Mouse (Mus musculus): ENCODE results near the gene Rps11. TPM values are rescaled to one million over a fixed set of nuclear protein-coding genes. Genes with fewer than 3 reads are reported as not detected.

The Rps11 gene
- polyA plus RNA-seq, 1 experiment from 2014 or later: 1,843 TPM

DNA sequence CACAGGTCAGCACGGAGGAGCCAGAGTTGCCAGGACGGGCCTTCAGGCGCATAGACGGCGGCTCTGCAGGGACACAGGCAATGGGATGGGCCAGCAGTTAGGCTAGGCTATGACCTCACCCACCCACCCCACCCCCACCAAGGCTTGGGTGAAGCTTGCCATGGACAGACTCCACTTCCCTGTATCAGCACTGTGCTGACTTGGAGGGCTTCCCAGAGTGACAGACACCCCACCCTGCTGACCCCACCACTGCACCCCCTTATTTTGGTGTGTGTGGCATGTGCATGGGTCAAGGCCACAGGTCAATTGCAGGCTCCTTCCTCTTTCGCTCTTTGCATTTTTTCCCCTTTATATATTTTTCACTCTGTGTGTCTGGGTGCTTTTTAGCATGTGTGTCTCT lies 28.9 kb downstream of the Rps11 start:
- Histone ChIP-seq H3K4me1 (peaks cover 54% of the 10 kb centered on the region), H3K36me3 (replicated peaks) (0 out of 2 replicates have a peak, but pooled peaks cover under 1% of the 10 kb centered on the region), H3K27ac (0 out of 2 replicates have a peak overlapping the region, but pooled peaks have one; percentile 49), H3K27me3 (ENCODE audit: poor library complexity, severe bottlenecking) (peaks cover 5% of the 10 kb centered on the region; the same call in 1 of the 2 replicates), H3K4me3 (no peak overlapping the region), H3K9me3 (no peaks in the 10 kb centered on the region)
- WGBS: 82% methylated on average over 6 of the region's 6 CpGs
- no peak for DNase-seq (ENCODE audit: extremely low spot score, low spot score)

DNA sequence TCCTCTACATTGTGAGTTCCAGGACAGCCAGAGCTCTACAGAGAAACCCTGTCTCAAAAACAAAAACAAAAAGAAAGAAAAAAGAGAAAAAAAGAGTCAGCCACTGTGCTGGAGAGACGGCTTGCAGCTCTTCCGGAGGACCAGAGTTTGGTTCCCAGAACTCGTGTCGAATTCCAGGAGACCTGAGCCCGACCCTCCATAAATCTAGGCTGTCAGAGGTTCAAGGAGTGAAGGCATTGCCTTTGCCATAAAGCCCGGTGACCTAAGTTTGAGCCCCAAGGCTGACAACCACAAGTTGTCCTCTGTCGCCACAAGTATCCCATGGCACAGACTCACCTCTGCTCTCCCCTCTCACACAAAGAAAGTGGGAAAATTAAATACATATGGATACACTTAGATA lies 30.1 kb downstream of the Rps11 start:
- peaks cover 5% of the 10 kb centered on the region; the same call in 1 of the 2 replicates for H3K27me3 ChIP-seq (ENCODE audit: poor library complexity, severe bottlenecking)
- peaks cover 56% of the 10 kb centered on the region for H3K4me1 ChIP-seq
- H3K9me3 ChIP-seq: no peaks in the 10 kb centered on the region
- DNase-seq (ENCODE audit: extremely low spot score, low spot score): no peak
- WGBS: 73% methylated on average over 7 of the region's 7 CpGs
- no peak overlapping the region for H3K4me3 ChIP-seq
- peaks cover 8% of the 10 kb centered on the region; the same call in 1 of the 2 replicates for H3K36me3 ChIP-seq (replicated peaks)
- peak overlapping the region; percentile 17; the same call in 1 of the 2 replicates for H3K27ac ChIP-seq

DNA sequence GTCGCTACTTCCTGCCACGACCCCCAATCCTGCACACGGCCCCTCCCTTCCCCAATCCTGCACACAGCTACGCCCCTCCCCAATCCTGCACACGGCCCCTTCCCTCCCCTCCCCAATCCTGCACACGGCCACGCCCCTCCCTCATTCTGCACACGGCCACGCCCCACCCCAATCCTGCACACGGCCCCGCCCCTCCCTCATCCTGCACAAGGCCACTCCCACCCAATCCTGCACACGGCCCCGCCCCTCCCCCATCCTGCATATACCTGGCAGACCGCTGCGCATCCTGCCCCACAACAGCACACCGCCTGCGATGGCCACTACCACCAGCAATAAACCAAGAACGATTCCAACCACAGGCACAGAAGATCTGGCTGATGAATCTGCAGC lies 30.7 kb downstream of the Rps11 start:
- peaks cover 11% of the 10 kb centered on the region for H3K36me3 ChIP-seq (replicated peaks)
- H3K9me3 ChIP-seq: no peaks in the 10 kb centered on the region
- peaks cover 56% of the 10 kb centered on the region for H3K4me1 ChIP-seq
- DNase-seq (ENCODE audit: extremely low spot score, low spot score): peak; percentile 29
- 0 out of 2 replicates have a peak overlapping the region, but pooled peaks have one; percentile 22 for H3K4me3 ChIP-seq
- H3K27me3 ChIP-seq (ENCODE audit: poor library complexity, severe bottlenecking): peaks cover 5% of the 10 kb centered on the region; the same call in 1 of the 2 replicates
- 35% methylated on average over 18 of the region's 18 CpGs for WGBS
- peak overlapping the region; percentile 64 for H3K27ac ChIP-seq

DNA sequence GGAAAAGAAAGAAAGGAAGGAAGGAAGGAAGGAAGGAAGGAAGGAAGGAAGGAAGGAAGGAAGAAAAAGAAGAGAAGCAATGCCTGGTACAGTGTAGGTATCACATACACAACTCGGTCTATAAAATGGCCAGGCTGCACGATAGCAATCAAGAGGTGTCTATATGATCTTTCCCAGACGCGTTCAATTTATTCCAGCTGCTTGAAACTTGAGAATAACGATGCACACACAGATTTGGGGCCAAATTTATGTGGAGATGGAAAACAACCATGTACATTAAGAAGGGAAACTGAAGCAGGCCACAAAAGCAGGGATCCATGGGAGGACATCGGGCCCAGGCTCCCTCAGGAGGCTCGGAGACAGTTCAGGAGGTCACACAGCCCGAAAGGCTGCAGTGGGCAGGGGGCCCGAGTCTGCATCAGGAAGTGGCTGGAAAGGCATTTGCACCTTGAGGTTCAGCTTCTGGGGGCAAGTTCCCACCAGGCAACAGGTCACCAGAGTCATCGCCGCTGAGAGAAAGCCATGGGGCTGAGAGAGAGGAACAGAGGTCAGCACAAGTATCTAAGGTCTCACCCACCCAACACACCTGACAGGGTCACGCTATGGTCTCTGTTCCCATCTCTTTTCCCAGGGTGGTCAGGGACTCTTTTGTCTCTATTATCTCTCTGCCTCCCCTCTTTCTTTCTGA lies 31.3 kb downstream of the Rps11 start:
- peak overlapping the region; percentile 22; the same call in 1 of the 2 replicates for H3K4me3 ChIP-seq
- peaks cover 5% of the 10 kb centered on the region; the same call in 1 of the 2 replicates for H3K27me3 ChIP-seq (ENCODE audit: poor library complexity, severe bottlenecking)
- peak overlapping the region; percentile 64 for H3K27ac ChIP-seq
- no peak for DNase-seq (ENCODE audit: extremely low spot score, low spot score)
- H3K9me3 ChIP-seq: no peaks in the 10 kb centered on the region
- 63% methylated on average over 12 of the region's 12 CpGs for WGBS
- H3K4me1 ChIP-seq: peaks cover 56% of the 10 kb centered on the region
- peaks cover 16% of the 10 kb centered on the region for H3K36me3 ChIP-seq (replicated peaks)

DNA sequence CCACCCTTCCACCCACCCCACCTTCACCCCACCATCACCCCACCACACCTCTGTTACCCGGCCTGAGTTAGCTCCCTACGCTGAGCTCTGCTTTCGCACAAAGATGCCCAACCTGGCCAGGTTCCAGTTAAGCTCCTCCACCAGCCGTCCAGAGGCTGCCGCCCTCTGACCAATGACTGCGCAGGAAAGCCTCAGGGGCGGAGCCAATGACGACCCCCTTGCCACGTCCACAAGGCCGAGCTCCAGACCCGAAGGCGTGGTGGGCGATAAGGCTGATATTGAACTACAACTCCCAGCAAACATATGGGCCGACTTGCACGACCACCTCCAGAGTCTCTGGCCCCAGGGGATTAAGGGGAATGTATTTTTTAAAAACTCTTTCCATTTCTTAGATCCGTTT lies 32.2 kb downstream of the Rps11 start, which contains the start of gene Rcn3:
Gene Rcn3 (minus strand): TSS at position 174 of the 400 bp plus-strand sequence.
- 0% methylated on average over 16 of the region's 16 CpGs for WGBS
- Histone ChIP-seq H3K9me3 (no peaks in the 10 kb centered on the region), H3K4me3 (peak within 1 kb of the TSS; percentile 68), H3K27ac (peak within 1 kb of the TSS; percentile 88), H3K36me3 (replicated peaks) (peaks cover 26% of the 10 kb centered on the region), H3K27me3 (ENCODE audit: poor library complexity, severe bottlenecking) (peaks cover 5% of the 10 kb centered on the region; the same call in 1 of the 2 replicates), H3K4me1 (peaks cover 51% of the 10 kb centered on the region)
- DNase-seq (ENCODE audit: extremely low spot score, low spot score): peak; percentile 94

DNA sequence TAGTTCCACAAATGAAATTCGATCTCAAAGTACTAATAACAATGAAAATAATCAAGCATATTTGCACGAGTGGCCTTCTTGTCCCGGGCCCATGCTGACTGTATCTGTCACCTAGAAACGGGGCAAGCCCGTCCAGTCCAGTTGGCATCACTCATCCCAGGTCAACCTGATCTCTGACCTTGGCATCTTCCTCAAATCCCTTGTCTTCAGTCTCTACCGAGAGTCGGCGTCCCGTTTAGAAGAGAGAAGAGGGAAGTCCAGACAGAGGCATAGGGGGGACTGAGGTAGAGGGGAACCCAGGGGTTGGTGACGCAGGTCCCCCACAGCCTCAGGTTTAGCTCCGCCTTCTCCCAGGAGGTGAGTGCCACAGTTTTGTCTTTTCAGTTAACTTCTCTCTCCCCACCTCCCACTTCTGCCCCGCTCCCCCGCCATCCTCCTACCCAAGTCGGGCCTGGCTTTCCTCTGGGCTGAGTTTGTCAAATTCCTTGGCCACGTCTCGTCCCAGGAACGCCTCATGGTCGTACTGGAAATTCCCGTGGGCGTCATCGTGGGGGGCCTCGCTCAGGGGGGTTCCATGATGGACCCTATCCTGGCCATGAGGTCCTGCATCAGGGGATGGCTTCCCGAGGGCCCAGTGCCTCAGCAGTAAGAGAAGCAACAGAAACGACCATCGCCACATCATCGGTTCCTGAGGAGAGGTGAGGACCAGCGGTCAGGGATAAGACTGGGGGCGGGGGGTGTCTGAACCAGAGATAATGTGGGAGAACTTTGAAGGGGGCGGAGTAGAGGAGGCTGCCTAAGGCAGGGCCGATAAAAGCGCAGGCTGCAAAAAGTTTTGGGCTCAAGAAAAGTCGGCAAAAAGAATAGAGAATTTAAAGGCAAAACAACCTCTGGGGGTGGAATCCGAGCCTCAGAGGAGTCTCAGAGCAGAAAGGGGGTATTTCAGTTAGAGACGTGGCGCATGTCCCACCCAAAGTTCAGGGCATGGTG lies 32.9 kb downstream of the Rps11 start:
- Histone ChIP-seq H3K27me3 (ENCODE audit: poor library complexity, severe bottlenecking) (peaks cover 5% of the 10 kb centered on the region; the same call in 1 of the 2 replicates), H3K4me1 (peaks cover 51% of the 10 kb centered on the region), H3K36me3 (replicated peaks) (peaks cover 33% of the 10 kb centered on the region), H3K27ac (peak overlapping the region; percentile 88), H3K9me3 (no peaks in the 10 kb centered on the region), H3K4me3 (peak overlapping the region; percentile 68)
- 15% methylated on average over 35 of the region's 35 CpGs for WGBS
- DNase-seq (ENCODE audit: extremely low spot score, low spot score): no peak

DNA sequence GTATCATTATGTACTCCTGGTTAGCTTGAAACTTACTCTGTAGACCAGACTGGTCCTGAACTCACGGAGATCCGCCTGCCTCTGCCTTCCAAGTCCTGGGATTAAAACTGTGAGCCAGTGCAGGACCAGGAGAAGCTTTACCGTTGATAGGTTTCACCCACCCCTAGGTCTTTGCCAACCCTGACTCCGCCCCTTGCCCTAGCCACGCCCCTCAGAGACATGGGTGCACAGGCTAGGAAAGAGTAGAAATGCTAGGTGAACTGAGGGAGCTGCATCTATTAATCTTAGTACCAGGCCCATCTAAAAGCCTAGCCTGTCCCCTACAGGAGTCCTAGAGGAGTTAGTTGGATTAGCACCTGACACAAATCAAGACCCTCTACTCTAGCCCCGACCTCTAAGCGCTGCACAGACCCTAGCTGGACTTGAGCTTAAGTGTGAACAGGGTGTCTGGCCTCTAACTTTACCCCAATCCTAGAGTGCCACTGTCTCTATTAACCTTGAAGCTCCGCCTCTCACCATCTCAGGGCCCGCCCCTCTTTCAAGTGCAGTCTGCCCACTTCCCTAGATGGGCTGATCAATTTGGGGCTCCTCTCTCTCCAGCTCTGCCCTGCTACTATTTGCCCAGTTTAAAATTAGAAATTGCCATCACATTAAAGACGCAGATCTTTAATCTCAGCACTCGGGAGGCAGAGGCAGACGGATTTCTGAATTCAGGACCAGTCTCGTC lies 33.8 kb downstream of the Rps11 start:
- Histone ChIP-seq H3K9me3 (no peaks in the 10 kb centered on the region), H3K4me1 (peaks cover 49% of the 10 kb centered on the region), H3K36me3 (replicated peaks) (peaks cover 42% of the 10 kb centered on the region), H3K27me3 (ENCODE audit: poor library complexity, severe bottlenecking) (peaks cover 5% of the 10 kb centered on the region; the same call in 1 of the 2 replicates), H3K4me3 (peak overlapping the region; percentile 68; the same call in 1 of the 2 replicates), H3K27ac (no peak overlapping the region; the same call in 1 of the 2 replicates)
- no peak for DNase-seq (ENCODE audit: extremely low spot score, low spot score)
- WGBS: 81% methylated on average over 13 of the region's 13 CpGs

DNA sequence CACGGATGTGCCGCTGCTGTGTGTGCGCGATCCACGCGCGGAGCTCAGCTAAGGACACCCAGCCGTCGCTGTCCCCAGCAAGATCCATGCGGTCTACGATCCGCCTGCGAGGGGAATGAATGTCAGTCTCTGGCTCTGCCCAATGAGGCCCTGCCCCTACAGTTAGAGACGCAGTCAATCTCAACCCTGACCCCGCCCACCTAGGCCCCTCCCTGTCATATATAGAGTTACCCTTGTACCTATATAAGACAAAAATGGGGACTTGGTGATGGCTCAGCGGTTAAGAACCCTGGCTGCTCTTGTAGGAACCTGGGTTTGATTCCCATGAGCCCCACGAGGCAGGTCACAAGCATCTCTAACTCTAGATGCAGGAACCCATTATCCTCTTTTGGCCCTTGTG lies 35.6 kb downstream of the Rps11 start:
- Histone ChIP-seq H3K27me3 (ENCODE audit: poor library complexity, severe bottlenecking) (peaks cover 5% of the 10 kb centered on the region; the same call in 1 of the 2 replicates), H3K36me3 (replicated peaks) (peaks cover 58% of the 10 kb centered on the region), H3K9me3 (no peaks in the 10 kb centered on the region), H3K4me3 (no peak overlapping the region), H3K4me1 (peaks cover 35% of the 10 kb centered on the region), H3K27ac (no peak overlapping the region)
- DNase-seq (ENCODE audit: extremely low spot score, low spot score): no peak
- WGBS: 91% methylated on average over 17 of the region's 17 CpGs

DNA sequence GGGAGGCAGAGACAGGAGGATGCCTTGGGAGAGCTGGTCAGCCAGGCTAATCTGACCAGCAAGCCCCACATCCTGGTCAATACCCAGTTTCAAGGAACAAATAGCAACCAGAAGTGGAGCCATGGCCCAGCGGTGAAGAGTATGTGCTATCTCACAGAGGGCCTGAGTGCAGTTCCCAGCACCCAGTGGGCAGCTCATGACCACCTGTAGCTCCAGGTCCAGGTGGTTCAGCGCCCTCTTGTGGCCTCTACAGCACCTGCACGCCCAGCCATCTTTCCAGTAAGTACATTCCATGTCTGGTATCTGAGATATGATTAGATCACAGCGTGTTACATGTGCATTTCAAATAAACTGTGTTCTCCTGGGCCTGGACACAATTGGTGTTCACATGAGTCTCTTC lies 38.2 kb downstream of the Rps11 start:
- Histone ChIP-seq H3K27me3 (ENCODE audit: poor library complexity, severe bottlenecking) (peaks cover 1% of the 10 kb centered on the region; the same call in 1 of the 2 replicates), H3K4me1 (peaks cover 17% of the 10 kb centered on the region), H3K36me3 (replicated peaks) (peaks cover 72% of the 10 kb centered on the region), H3K9me3 (no peaks in the 10 kb centered on the region), H3K27ac (no peak overlapping the region), H3K4me3 (no peak overlapping the region)
- WGBS: 73% methylated on average over 4 of the region's 4 CpGs
- DNase-seq (ENCODE audit: extremely low spot score, low spot score): no peak

DNA sequence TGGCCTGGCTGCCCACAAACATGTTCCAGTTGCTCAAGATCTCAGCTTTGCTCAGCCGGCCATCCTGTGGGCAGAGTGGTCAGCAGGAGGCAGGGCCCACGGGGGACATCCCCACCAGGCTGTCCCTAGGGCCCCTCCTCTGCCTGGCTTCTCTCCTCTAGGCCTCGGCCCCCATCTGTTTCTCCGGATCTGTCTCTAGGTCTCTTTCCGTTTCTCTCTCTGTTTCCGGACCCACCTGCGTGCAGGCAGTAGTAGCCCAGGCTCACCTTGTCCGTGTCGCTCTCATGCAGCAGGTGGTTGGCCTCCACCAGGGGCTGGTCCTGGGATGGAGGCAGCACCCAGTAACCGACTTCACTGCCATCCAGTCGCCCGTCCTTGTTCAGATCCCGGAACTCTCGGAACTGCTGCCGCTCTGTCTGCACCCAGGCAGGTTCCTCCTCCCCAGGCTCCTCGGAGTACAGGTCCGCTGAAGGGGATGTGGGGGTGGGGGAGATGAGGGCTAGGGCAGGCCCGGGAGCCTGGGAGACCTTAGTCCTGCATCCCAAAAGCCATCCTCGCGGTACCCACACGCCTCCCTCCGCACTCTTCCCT lies 40.8 kb downstream of the Rps11 start:
- Histone ChIP-seq H3K4me1 (peaks cover 13% of the 10 kb centered on the region; the same call in 1 of the 2 replicates), H3K27me3 (ENCODE audit: poor library complexity, severe bottlenecking) (no peaks in the 10 kb centered on the region), H3K36me3 (replicated peaks) (peaks cover 59% of the 10 kb centered on the region), H3K27ac (0 out of 2 replicates have a peak overlapping the region, but pooled peaks have one; percentile 26), H3K9me3 (no peaks in the 10 kb centered on the region), H3K4me3 (0 out of 2 replicates have a peak overlapping the region, but pooled peaks have one; percentile 2)
- DNase-seq (ENCODE audit: extremely low spot score, low spot score): no peak
- 91% methylated on average over 22 of the region's 22 CpGs for WGBS

DNA sequence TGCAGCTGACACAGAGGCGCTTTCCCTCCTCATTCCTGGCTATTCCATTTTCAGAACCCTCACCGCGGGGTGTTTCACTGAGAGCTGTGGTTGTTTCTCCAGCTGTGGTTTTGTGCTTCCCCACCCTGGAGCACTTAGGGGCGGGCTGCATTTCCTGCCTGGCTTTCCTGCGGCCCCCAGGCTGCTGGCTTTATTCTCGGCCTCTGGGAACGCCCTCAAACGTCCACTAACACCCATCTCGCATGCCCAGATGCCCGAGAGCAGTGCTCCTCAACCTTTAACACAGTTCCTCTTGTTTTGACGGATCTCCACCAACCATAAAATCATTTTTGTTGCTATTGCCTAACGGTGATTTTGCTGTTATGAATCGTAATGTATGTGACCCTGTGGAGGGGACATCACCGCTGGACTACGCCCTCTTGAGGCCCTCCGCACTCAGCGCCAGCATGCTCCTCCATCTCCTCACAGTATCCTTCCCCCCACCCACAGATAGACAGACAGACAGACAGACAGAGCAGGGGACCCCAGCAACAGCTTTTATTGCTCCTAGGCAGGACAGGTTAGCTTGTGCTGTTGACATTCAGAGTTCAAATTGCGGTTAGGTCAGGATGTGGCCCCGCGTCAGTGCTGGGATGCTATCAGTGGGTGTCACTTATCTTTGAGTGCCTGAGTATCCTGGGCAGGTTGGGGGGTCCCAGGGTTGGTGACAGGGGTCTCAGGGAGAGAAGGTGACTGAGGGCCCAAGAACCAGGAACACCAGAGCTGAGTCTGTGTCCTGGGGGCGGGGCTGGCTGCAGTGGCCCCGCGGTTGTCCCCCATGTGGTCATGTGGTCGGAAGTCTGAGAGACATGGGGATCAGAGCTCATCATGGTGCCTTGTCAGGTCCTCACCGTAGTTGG lies 41.6 kb downstream of the Rps11 start:
- H3K27ac ChIP-seq: 0 out of 2 replicates have a peak overlapping the region, but pooled peaks have one; percentile 26
- H3K9me3 ChIP-seq: no peaks in the 10 kb centered on the region
- peaks cover 55% of the 10 kb centered on the region for H3K36me3 ChIP-seq (replicated peaks)
- H3K4me1 ChIP-seq: peaks cover 13% of the 10 kb centered on the region; the same call in 1 of the 2 replicates
- no peak overlapping the region for H3K4me3 ChIP-seq
- no peaks in the 10 kb centered on the region for H3K27me3 ChIP-seq (ENCODE audit: poor library complexity, severe bottlenecking)
- DNase-seq (ENCODE audit: extremely low spot score, low spot score): no peak
- 75% methylated on average over 25 of the region's 25 CpGs for WGBS
